Mouse (Mus musculus) ES-E14 (cell line): ENCODE results near the gene Spata17.

Source experiments
- HCFC1 ChIP-seq: IDR thresholded peaks from 2 replicates; pipeline ENCODE4 v1.6.1; 2012; ENCODE audit warnings: low read length, inconsistent platforms, borderline replicate concordance; ENCODE audit not compliant: insufficient read depth
- MAFK ChIP-seq: IDR thresholded peaks from 2 replicates; pipeline ENCODE4 v1.6.1; 2014; ENCODE audit warnings: mild to moderate bottlenecking, low read depth, low read length, inconsistent platforms; ENCODE audit not compliant: insufficient read depth
- ZNF384 ChIP-seq: IDR thresholded peaks from 2 replicates; pipeline ENCODE4 v1.6.1; 2012; ENCODE audit warnings: low read depth, low read length, inconsistent platforms

- no peak for TF ChIP-seq HCFC1
- no peak for TF ChIP-seq ZNF384
- TF ChIP-seq MAFK = no peak
These were observed 5.8 kb downstream of the Spata17 start for GRCm38 (mm10) chr1:187209496-187209895.
